Mouse (Mus musculus): ENCODE results near the gene Rbm45. TPM values are rescaled to one million over a fixed set of nuclear protein-coding genes. Genes with fewer than 3 reads are reported as not detected.

The Rbm45 gene
- 4.4 and 6.3 TPM in 2 replicates for polyA plus RNA-seq (2015; fragmentation: Nextera tagmentation; extraction: Ambion mirVana)

- Histone ChIP-seq H3K9me3 (ENCODE audit: low read length) (no peaks in the 10 kb centered on the region), H3K4me2 (ENCODE audit: low read depth, low read length) (peak within 1 kb of the TSS; percentile 83), H3K36me3 (replicated peaks; ENCODE audit: insufficient read depth, low read length) (peaks cover 20% of the 10 kb centered on the region), H3K9ac (replicated peaks) (peak within 1 kb of the TSS; percentile 90), H3K4me1 (ENCODE audit: insufficient read depth) (0 out of 2 replicates have a peak, but pooled peaks cover 3% of the 10 kb centered on the region), H3K4me3 (ENCODE audit: low read depth, low read length) (peak within 1 kb of the TSS; percentile 95), H3K27me3 (ENCODE audit: insufficient read depth, low read length) (no peaks in the 10 kb centered on the region), H3K27ac (ENCODE audit: low read depth) (peak within 1 kb of the TSS; percentile 78)
- TF ChIP-seq CTCF (IDR thresholded peaks at IDR 0.05; ENCODE audit: low read depth): peak; percentile 93
- TF ChIP-seq EP300 (IDR thresholded peaks at IDR 0.05; ENCODE audit: low read depth): no peak
- ATAC-seq (peak; percentile 92), DNase-seq (peak; percentile 91)
- WGBS (ENCODE audit: insufficient replicate concordance): 1% methylated on average over 61 of the region's 61 CpGs
These were observed at the start of gene Rbm45 for GRCm38 (mm10) chr2:76369821-76370655. TSS of gene Rbm45 (plus strand) at chr2:76369984.

GRCm38 (mm10) chr2:76320336-76320735, 49.4 kb upstream of the Rbm45 start:
- ATAC-seq (no peak), DNase-seq (no peak)
- H3K4me2 ChIP-seq (ENCODE audit: low read depth, low read length): no peak overlapping the region
- no peak overlapping the region for H3K27ac ChIP-seq (ENCODE audit: low read depth)
- 58% methylated on average over 6 of the region's 6 CpGs for WGBS (ENCODE audit: insufficient replicate concordance)
- H3K27me3 ChIP-seq (ENCODE audit: insufficient read depth, low read length): no peaks in the 10 kb centered on the region
- peak; percentile 75 for TF ChIP-seq EP300 (IDR thresholded peaks at IDR 0.05; ENCODE audit: low read depth)
- TF ChIP-seq CTCF (IDR thresholded peaks at IDR 0.05; ENCODE audit: low read depth): no peak
- H3K36me3 ChIP-seq (replicated peaks; ENCODE audit: insufficient read depth, low read length): no peaks in the 10 kb centered on the region
- no peaks in the 10 kb centered on the region for H3K9me3 ChIP-seq (ENCODE audit: low read length)
- no peaks in the 10 kb centered on the region for H3K4me1 ChIP-seq (ENCODE audit: insufficient read depth)
- no peak overlapping the region for H3K4me3 ChIP-seq (ENCODE audit: low read depth, low read length)
- no peak overlapping the region for H3K9ac ChIP-seq (replicated peaks)

GRCm38 (mm10) chr2:76323185-76323875, 46.5 kb upstream of the Rbm45 start:
- 80% methylated on average over 21 of the region's 21 CpGs for WGBS (ENCODE audit: insufficient replicate concordance)
- no peaks in the 10 kb centered on the region for H3K36me3 ChIP-seq (replicated peaks; ENCODE audit: insufficient read depth, low read length)
- no peak overlapping the region for H3K9ac ChIP-seq (replicated peaks)
- no peak overlapping the region for H3K4me3 ChIP-seq (ENCODE audit: low read depth, low read length)
- H3K9me3 ChIP-seq (ENCODE audit: low read length): no peaks in the 10 kb centered on the region
- H3K4me1 ChIP-seq (ENCODE audit: insufficient read depth): no peaks in the 10 kb centered on the region
- H3K27ac ChIP-seq (ENCODE audit: low read depth): no peak overlapping the region
- no peaks in the 10 kb centered on the region for H3K27me3 ChIP-seq (ENCODE audit: insufficient read depth, low read length)
- H3K4me2 ChIP-seq (ENCODE audit: low read depth, low read length): no peak overlapping the region
- ATAC-seq (no peak), DNase-seq (peak; percentile 9)
- TF ChIP-seq CTCF (IDR thresholded peaks at IDR 0.05; ENCODE audit: low read depth) (no peak), EP300 (IDR thresholded peaks at IDR 0.05; ENCODE audit: low read depth) (no peak)

- no peak overlapping the region for H3K4me3 ChIP-seq (ENCODE audit: low read depth, low read length)
- H3K36me3 ChIP-seq (replicated peaks; ENCODE audit: insufficient read depth, low read length): no peaks in the 10 kb centered on the region
- no peaks in the 10 kb centered on the region for H3K27me3 ChIP-seq (ENCODE audit: insufficient read depth, low read length)
- no peak overlapping the region for H3K4me2 ChIP-seq (ENCODE audit: low read depth, low read length)
- 76% methylated on average over 5 of the region's 5 CpGs for WGBS (ENCODE audit: insufficient replicate concordance)
- no peaks in the 10 kb centered on the region for H3K9me3 ChIP-seq (ENCODE audit: low read length)
- DNase-seq (no peak), ATAC-seq (no peak)
- no peak overlapping the region for H3K27ac ChIP-seq (ENCODE audit: low read depth)
- H3K4me1 ChIP-seq (ENCODE audit: insufficient read depth): no peaks in the 10 kb centered on the region
- TF ChIP-seq EP300 (IDR thresholded peaks at IDR 0.05; ENCODE audit: low read depth) (no peak), CTCF (IDR thresholded peaks at IDR 0.05; ENCODE audit: low read depth) (no peak)
- no peak overlapping the region for H3K9ac ChIP-seq (replicated peaks)
These were observed 45.3 kb upstream of the Rbm45 start for GRCm38 (mm10) chr2:76324463-76324862.

- no peak overlapping the region for H3K27ac ChIP-seq (ENCODE audit: low read depth)
- no peak overlapping the region for H3K9ac ChIP-seq (replicated peaks)
- no peaks in the 10 kb centered on the region for H3K27me3 ChIP-seq (ENCODE audit: insufficient read depth, low read length)
- no peaks in the 10 kb centered on the region for H3K4me1 ChIP-seq (ENCODE audit: insufficient read depth)
- ATAC-seq (no peak), DNase-seq (no peak)
- WGBS (ENCODE audit: insufficient replicate concordance): 80% methylated on average over 3 of the region's 3 CpGs
- H3K9me3 ChIP-seq (ENCODE audit: low read length): no peaks in the 10 kb centered on the region
- H3K4me3 ChIP-seq (ENCODE audit: low read depth, low read length): no peak overlapping the region
- no peak overlapping the region for H3K4me2 ChIP-seq (ENCODE audit: low read depth, low read length)
- TF ChIP-seq EP300 (IDR thresholded peaks at IDR 0.05; ENCODE audit: low read depth) (no peak), CTCF (IDR thresholded peaks at IDR 0.05; ENCODE audit: low read depth) (no peak)
- no peaks in the 10 kb centered on the region for H3K36me3 ChIP-seq (replicated peaks; ENCODE audit: insufficient read depth, low read length)
These were observed 43.6 kb upstream of the Rbm45 start for GRCm38 (mm10) chr2:76326161-76326560.

GRCm38 (mm10) chr2:76330081-76330480, 39.7 kb upstream of the Rbm45 start:
- TF ChIP-seq CTCF (IDR thresholded peaks at IDR 0.05; ENCODE audit: low read depth): no peak
- no peak for TF ChIP-seq EP300 (IDR thresholded peaks at IDR 0.05; ENCODE audit: low read depth)
- DNase-seq: peak; percentile 3
- Histone ChIP-seq H3K9me3 (ENCODE audit: low read length) (no peaks in the 10 kb centered on the region), H3K27me3 (ENCODE audit: insufficient read depth, low read length) (no peaks in the 10 kb centered on the region), H3K4me1 (ENCODE audit: insufficient read depth) (no peaks in the 10 kb centered on the region), H3K27ac (ENCODE audit: low read depth) (no peak overlapping the region), H3K4me3 (ENCODE audit: low read depth, low read length) (no peak overlapping the region), H3K36me3 (replicated peaks; ENCODE audit: insufficient read depth, low read length) (no peaks in the 10 kb centered on the region), H3K9ac (replicated peaks) (no peak overlapping the region), H3K4me2 (ENCODE audit: low read depth, low read length) (no peak overlapping the region)
- 82% methylated on average over 5 of the region's 5 CpGs for WGBS (ENCODE audit: insufficient replicate concordance)
- ATAC-seq: no peak
